Mouse (Mus musculus) hindbrain, embryonic 11.5 days (tissue): ENCODE measurements around the gene Pmf1. TPM values are rescaled to one million over a fixed set of nuclear protein-coding genes. Genes with fewer than 3 reads are reported as not detected.
"Not testable (repeated sequence)": the region's sequence is repeated elsewhere in the genome, so short reads cannot be mapped to it uniquely, and the experiment has no call there.

Experiments
- ATAC-seq: fragments of 200-750 bp; cut with Nextera tagmentation; 2 replicates; pipeline ENCODE4 v1.8.0; 2017; ENCODE audit warnings: mild to moderate bottlenecking, moderate TSS enrichment, moderate library complexity; ENCODE audit not compliant: low FRiP score
- DNase-seq: peaks from one replicate; pipeline ENCODE4 v3.0.0-alpha.2; 2015; ENCODE audit warnings: low spot score
- H3K27ac ChIP-seq: fragments of 300-500 bp; sonication (generic); 2 replicates; pipeline ENCODE4 v1.5.1; 2014; ENCODE audit warnings: mild to moderate bottlenecking, low read depth, low read length
- H3K27me3 ChIP-seq: fragments of 300-500 bp; sonication (generic); 2 replicates; pipeline ENCODE4 v1.6.1; 2014; ENCODE audit warnings: mild to moderate bottlenecking, low read length, moderate library complexity, mixed read lengths; ENCODE audit not compliant: control insufficient read depth, insufficient read depth
- H3K36me3 ChIP-seq: fragments of 300-500 bp; sonication (generic); 2 replicates; pipeline ENCODE4 v1.6.1; 2014; ENCODE audit warnings: mild to moderate bottlenecking, low read length, moderate library complexity, mixed read lengths; ENCODE audit not compliant: control insufficient read depth, insufficient read depth
- H3K4me1 ChIP-seq: fragments of 300-500 bp; sonication (generic); replicated peaks from 2 replicates; pipeline ENCODE4 v1.6.1; 2014; ENCODE audit warnings: low read length, mixed read lengths; ENCODE audit not compliant: control insufficient read depth, insufficient read depth
- H3K4me2 ChIP-seq: fragments of 300-500 bp; sonication (generic); replicated peaks from 2 replicates; pipeline ENCODE4 v1.6.1; 2014; ENCODE audit warnings: mild to moderate bottlenecking, low read depth, low read length
- H3K4me3 ChIP-seq: fragments of 300-500 bp; sonication (generic); 2 replicates; pipeline ENCODE4 v1.5.1; 2014; ENCODE audit warnings: low read depth, low read length
- H3K9ac ChIP-seq: fragments of 300-500 bp; sonication (generic); 2 replicates; pipeline ENCODE4 v1.6.1; 2014; ENCODE audit warnings: low read depth, low read length
- H3K9me3 ChIP-seq: fragments of 300-500 bp; sonication (generic); 2 replicates; pipeline ENCODE4 v1.6.1; 2016; ENCODE audit warnings: low read length; ENCODE audit not compliant: control insufficient read depth
- WGBS: fragments of 180-500 bp; shearing (Covaris S2); extraction: QIAGEN DNeasy Blood & Tissue Kit; methylation state at CpG from one replicate; pipeline ENCODE4 v1.1.7; 2014; 5-methylcytosine and 5-hydroxymethylcytosine counted together
- polyA plus RNA-seq: library from polyadenylated mRNA; unstranded; fragments of >200 nt; fragmentation: Nextera tagmentation; extraction: Ambion mirVana; gene quantifications from 2 replicates; pipeline ENCODE4 v1.2.1, GENCODE M21; 2014

Pmf1 gene
- polyA plus RNA-seq, 1 experiment from 2014 or later, result 109 TPM

DNA sequence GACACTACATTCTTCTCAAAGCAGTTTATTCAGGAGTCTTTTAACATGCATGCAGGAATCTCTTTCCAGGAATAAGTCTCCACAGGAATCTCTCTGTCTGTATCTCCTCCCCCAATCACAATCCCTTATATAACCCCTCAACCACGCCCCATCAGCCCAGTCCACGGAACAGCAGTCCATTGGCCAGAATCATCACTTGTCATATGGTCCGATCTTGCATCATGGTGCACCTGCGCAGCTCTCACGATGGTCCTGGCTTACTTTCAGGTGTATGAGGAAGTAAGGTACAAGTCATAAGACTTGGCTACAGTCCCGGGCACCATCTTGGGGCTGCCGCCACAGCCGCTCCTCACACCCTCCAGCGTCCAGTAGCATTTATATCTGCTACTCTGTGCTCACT lies 37.5 kb downstream of the Pmf1 start, which contains the start of gene Bglap3:
Bglap3 (minus strand) TSS at position 101 of the 400 bp plus-strand sequence.
- H3K4me1 ChIP-seq, H3K27me3 ChIP-seq, H3K9ac ChIP-seq, H3K9me3 ChIP-seq, H3K27ac ChIP-seq, DNase-seq, H3K4me3 ChIP-seq, ATAC-seq, H3K36me3 ChIP-seq, H3K4me2 ChIP-seq: not testable (repeated sequence)
- WGBS, result 95% methylated on average over 9 of the region's 9 CpGs

GRCm38 (mm10) chr3:88368511-88368910 lies 41.6 kb downstream of the Pmf1 start:
- H3K9me3 ChIP-seq, H3K4me2 ChIP-seq, H3K4me3 ChIP-seq, H3K27me3 ChIP-seq, H3K4me1 ChIP-seq, H3K36me3 ChIP-seq, DNase-seq, ATAC-seq, H3K9ac ChIP-seq, H3K27ac ChIP-seq: not testable (repeated sequence)
- WGBS, result 91% methylated on average over 7 of the region's 7 CpGs

- not testable (repeated sequence) for H3K9ac ChIP-seq, H3K27me3 ChIP-seq, DNase-seq, H3K4me1 ChIP-seq, H3K27ac ChIP-seq, H3K4me2 ChIP-seq, H3K36me3 ChIP-seq, H3K9me3 ChIP-seq, H3K4me3 ChIP-seq
- peak; percentile 41 for ATAC-seq
- 52% methylated on average over 3 of the region's 7 CpGs for WGBS
Observed at GRCm38 (mm10) chr3:88367517-88367916, 42.6 kb downstream of the Pmf1 start.

GRCm38 (mm10) chr3:88366830-88367428 lies 43.2 kb downstream of the Pmf1 start:
- under 1% methylated on average over 14 of the region's 22 CpGs for WGBS
- peak; percentile 79 for ATAC-seq
- not testable (repeated sequence) for H3K27me3 ChIP-seq, H3K36me3 ChIP-seq, H3K9me3 ChIP-seq, H3K4me3 ChIP-seq, H3K4me1 ChIP-seq, H3K27ac ChIP-seq, H3K9ac ChIP-seq
- peak overlapping the region; percentile 26; the same call in 1 of the 2 replicates for H3K4me2 ChIP-seq
- peak; percentile 58 for DNase-seq

- no peaks in the 10 kb centered on the region for H3K9me3 ChIP-seq
- H3K4me1 ChIP-seq, result no peaks in the 10 kb centered on the region; the same call in 1 of the 2 replicates
- no peak for ATAC-seq
- H3K27ac ChIP-seq, result no peak overlapping the region
- 39% methylated on average over 34 of the region's 34 CpGs for WGBS
- H3K4me3 ChIP-seq, result no peak overlapping the region
- DNase-seq, result no peak
- 0 out of 2 replicates have a peak overlapping the region, but pooled peaks have one; percentile 45 for H3K9ac ChIP-seq
- H3K4me2 ChIP-seq, result 0 out of 2 replicates have a peak overlapping the region, but pooled peaks have one; percentile 5
- peaks cover 9% of the 10 kb centered on the region for H3K27me3 ChIP-seq
- H3K36me3 ChIP-seq, result peaks cover 2% of the 10 kb centered on the region; the same call in 1 of the 2 replicates
Observed at GRCm38 (mm10) chr3:88365705-88366361, 44.3 kb downstream of the Pmf1 start.

DNA sequence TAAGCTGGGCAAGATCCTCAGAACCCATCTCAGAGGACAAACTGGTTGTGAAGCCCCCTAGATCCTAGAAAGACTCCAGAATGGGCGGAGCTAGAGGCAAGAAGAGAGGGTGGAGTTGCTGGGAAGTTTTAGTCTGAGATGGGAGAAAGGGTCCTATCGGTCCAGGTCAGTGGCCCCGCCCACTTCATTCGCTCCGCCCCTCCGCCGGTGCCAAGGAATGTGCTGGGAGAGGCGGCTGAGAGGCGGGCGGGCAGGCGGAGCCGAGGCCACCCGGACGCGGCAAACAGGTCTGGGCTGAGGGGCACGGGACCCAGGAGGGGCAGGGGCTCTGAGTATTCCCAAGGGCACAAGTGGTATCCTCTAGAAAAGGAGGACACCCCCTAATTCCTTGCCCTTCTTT lies 45.8 kb downstream of the Pmf1 start, which contains the start of gene Paqr6:
Paqr6 (plus strand) TSS at position 248 of the 400 bp plus-strand sequence.
- H3K4me3 ChIP-seq, result no peak within 1 kb of the TSS
- no peak within 1 kb of the TSS for H3K4me2 ChIP-seq
- H3K27ac ChIP-seq, result 0 out of 2 replicates have a peak within 1 kb of the TSS, but pooled peaks have one; percentile 17
- H3K36me3 ChIP-seq, result peaks cover 2% of the 10 kb centered on the region; the same call in 1 of the 2 replicates
- peaks cover 9% of the 10 kb centered on the region for H3K27me3 ChIP-seq
- no peak within 1 kb of the TSS for H3K9ac ChIP-seq
- no peaks in the 10 kb centered on the region; the same call in 1 of the 2 replicates for H3K4me1 ChIP-seq
- H3K9me3 ChIP-seq, result no peaks in the 10 kb centered on the region
- DNase-seq (peak; percentile 58), ATAC-seq (no peak)
- 2% methylated on average over 16 of the region's 16 CpGs for WGBS

- 61% methylated on average over 4 of the region's 4 CpGs for WGBS
Observed at GRCm38 (mm10) chr3:88363700-88364099, 46.4 kb downstream of the Pmf1 start.

GRCm38 (mm10) chr3:88361612-88362313 lies 48.4 kb downstream of the Pmf1 start:
- WGBS, result 87% methylated on average over 2 of the region's 2 CpGs
- H3K9ac ChIP-seq, result no peak overlapping the region
- no peak for ATAC-seq
- H3K9me3 ChIP-seq, result no peaks in the 10 kb centered on the region
- H3K27ac ChIP-seq, result no peak overlapping the region
- DNase-seq, result no peak
- no peak overlapping the region for H3K4me2 ChIP-seq
- H3K27me3 ChIP-seq, result peaks cover 9% of the 10 kb centered on the region
- H3K4me3 ChIP-seq, result no peak overlapping the region
- no peaks in the 10 kb centered on the region; the same call in 1 of the 2 replicates for H3K4me1 ChIP-seq
- peaks cover 7% of the 10 kb centered on the region for H3K36me3 ChIP-seq

More at GRCm38 (mm10) chr3:88363700-88364099, 46.4 kb downstream of the Pmf1 start:
- Histone ChIP-seq H3K9me3 (no peaks in the 10 kb centered on the region), H3K27ac (no peak overlapping the region), H3K4me1 (no peaks in the 10 kb centered on the region; the same call in 1 of the 2 replicates), H3K9ac (no peak overlapping the region), H3K27me3 (peaks cover 9% of the 10 kb centered on the region), H3K4me2 (no peak overlapping the region), H3K4me3 (no peak overlapping the region), H3K36me3 (peaks cover 5% of the 10 kb centered on the region)
- peak; percentile 14 for DNase-seq
- no peak for ATAC-seq
